Mouse (Mus musculus): ENCODE data around the gene Klrb1a.
A peak's percentile ranks its signal among the peaks of the same experiment; 100 is the strongest.
"Not testable (repeated sequence)": the region's sequence is repeated elsewhere in the genome, so short reads cannot be mapped to it uniquely, and the experiment has no call there.

Gene Klrb1a

DNA sequence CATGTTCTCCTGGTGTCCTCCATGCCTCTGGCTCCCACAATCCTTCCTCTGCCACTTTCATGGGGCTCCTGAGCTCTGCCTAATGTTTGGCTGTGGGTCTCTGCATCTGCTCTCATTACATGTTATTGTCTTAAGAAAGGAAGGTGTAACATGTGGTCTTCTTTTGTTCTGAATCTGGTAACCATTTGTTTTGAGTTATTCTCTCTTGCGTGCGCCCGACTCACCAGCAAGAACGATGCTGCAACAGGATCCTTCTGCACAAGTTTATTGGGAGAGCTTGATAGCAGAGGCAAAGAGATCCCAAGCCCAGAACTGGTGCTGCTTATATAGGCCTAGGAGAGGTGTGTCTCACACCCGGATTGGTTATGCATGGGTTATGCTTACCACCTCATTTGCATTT, at the start of gene Klrb1a:
Gene Klrb1a, minus strand, starts transcription at position 101 of the 400 bp plus-strand sequence.
- DNase-seq (ENCODE audit: low read depth, low spot score): not testable (repeated sequence)

GRCm38 (mm10) chr6:128669936-128670335, 46.6 kb upstream of the Klrb1a start:
- DNase-seq (ENCODE audit: low read depth, low spot score): no peak

- no peak for DNase-seq (ENCODE audit: low read depth, low spot score)
These were observed 38.9 kb upstream of the Klrb1a start, which contains the start of gene Clec2h for GRCm38 (mm10) chr6:128662206-128662605. TSS of gene Clec2h (plus strand) at chr6:128662385.

DNA sequence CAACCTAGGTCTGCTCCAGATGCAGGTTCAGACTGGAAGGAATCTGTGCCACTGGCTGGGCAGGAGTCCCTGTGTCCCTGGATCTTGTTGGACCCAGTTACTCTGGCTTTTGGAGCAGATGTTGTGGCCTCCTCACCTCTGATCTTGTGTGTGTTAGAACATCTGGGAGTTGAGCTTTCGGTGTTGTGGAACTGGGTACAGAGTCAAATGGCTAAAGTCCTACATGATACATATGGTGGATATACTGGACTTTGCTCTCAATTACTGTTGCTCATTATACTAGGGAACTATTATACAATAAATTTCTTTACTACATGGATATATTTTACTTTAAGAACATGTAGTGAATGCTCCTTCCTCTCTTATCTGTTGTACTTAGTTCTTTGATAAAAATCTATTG, 37.9 kb upstream of the Klrb1a start:
- no peak for DNase-seq (ENCODE audit: low read depth, low spot score)

- no peak for DNase-seq (ENCODE audit: low read depth, low spot score)
These were observed 29.6 kb upstream of the Klrb1a start for GRCm38 (mm10) chr6:128652938-128653337.

GRCm38 (mm10) chr6:128650827-128651226, 27.5 kb upstream of the Klrb1a start:
- DNase-seq (ENCODE audit: low read depth, low spot score): not testable (repeated sequence)

- no peak for DNase-seq (ENCODE audit: low read depth, low spot score)
These were observed 26.9 kb upstream of the Klrb1a start for GRCm38 (mm10) chr6:128650187-128650586.

DNA sequence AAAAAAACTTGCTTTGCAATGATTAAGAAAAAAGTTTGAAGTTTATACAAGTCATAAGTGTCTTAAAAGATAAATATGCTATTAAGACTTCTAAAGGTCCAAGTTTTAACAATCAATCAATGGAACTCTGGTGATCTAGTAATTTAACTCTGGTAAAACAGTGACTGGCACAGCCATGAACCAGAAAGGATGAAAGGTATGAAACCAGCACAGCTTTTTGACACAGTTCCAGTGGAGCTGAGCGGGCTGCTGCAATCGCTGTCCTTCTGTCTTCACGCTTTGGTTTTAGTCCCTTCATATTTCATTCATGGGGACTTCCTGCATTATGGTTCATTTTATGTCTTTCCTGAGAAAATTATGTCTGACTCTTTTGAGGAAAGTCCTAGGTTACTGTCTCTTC, 26.3 kb upstream of the Klrb1a start:
- DNase-seq (ENCODE audit: low read depth, low spot score): no peak

- not testable (repeated sequence) for DNase-seq (ENCODE audit: low read depth, low spot score)
These were observed 22.4 kb upstream of the Klrb1a start for GRCm38 (mm10) chr6:128645708-128646107.

DNA sequence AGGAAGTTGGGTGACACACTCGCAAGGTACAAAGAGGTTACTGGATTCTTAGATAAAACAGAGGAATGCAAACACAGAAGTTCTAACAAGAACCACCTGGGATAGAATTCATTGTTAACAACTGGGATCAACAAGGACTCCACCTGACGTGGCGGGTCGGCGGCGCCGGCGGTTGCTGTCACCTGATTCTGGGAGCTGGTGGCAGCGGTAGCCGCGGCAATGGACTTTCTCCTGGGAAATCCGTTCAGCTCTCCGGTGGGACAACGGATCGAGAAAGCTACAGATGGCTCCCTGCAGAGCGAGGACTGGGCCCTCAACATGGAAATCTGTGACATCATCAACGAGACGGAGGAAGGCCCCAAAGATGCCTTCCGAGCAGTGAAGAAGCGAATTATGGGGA, 21.4 kb upstream of the Klrb1a start:
- not testable (repeated sequence) for DNase-seq (ENCODE audit: low read depth, low spot score)

- DNase-seq (ENCODE audit: low read depth, low spot score): no peak
These were observed 20.7 kb upstream of the Klrb1a start for GRCm38 (mm10) chr6:128643999-128644398.

DNA sequence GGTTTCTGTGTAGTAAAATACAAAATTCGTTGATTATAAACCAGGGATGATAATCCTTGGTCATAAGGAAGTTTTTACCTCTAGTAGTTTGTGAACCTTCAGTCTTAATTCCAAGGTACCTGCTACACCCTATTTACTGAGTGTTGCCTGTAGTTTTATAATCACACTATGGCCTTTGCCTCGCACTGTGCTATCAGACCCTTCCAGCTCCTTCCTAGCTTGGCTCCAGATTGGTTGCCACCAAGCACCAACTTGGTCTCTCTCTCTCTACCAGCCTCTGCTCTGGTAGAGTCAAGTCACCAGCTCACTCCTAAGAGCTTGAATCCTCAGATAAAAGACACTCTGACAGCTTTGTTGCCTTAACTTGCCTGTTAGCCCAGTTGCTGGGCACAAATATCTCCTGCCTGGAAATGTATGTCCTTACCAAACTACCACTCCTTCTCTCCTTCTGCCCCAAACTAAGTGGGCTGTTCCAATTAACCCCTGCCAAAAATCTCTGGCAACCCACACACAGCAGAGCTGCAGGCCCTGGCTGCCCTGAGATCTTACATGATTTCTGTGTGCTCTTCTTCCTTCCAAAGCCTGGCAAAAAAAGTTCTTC, 17.9 kb upstream of the Klrb1a start:
- no peak for DNase-seq (ENCODE audit: low read depth, low spot score)

- no peak for DNase-seq (ENCODE audit: low read depth, low spot score)
These were observed 17.3 kb upstream of the Klrb1a start for GRCm38 (mm10) chr6:128640673-128641072.

GRCm38 (mm10) chr6:128630912-128631905, 7.9 kb upstream of the Klrb1a start:
- not testable (repeated sequence) for DNase-seq (ENCODE audit: low read depth, low spot score)

GRCm38 (mm10) chr6:128629771-128630739, 6.7 kb upstream of the Klrb1a start:
- not testable (repeated sequence) for DNase-seq (ENCODE audit: low read depth, low spot score)

DNA sequence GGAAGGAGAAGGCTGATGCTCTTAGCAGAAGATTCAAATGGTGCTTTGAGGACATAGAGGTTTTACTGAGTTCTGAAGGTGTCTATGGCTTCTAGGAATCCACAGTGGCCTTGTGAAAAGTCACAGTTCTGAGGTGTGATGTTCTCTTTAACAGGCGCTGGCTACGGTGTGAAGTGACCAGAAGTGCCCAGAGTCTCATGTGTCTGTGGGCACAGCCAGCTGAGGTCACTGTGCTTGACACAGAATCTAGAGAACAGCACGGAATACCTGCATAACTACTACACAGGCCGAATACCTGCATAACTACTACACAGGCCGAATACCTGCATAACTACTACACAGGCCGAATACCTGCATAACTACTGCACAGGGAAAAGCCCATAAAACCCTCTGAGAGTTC, 1.9 kb upstream of the Klrb1a start:
- not testable (repeated sequence) for DNase-seq (ENCODE audit: low read depth, low spot score)

DNA sequence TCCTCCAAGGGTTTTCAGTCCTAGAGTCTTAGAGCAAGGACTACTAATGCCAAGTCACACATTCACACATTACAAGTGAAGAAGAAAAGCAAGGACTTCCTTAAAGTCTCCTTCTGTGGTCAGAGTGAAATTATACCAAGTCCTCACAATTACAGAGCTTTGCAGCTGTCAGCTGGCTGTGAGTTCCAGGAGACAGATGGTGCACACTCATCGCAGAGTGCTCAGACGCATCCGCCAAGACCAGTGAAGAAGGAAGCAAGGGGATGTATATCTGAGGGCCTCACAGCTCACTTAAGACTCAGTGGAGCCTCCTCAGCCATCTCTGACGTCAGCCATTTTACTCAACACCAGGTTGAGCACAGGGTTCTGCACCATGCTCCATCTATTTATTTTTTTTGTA, 1.1 kb upstream of the Klrb1a start:
- no peak for DNase-seq (ENCODE audit: low read depth, low spot score)

DNA sequence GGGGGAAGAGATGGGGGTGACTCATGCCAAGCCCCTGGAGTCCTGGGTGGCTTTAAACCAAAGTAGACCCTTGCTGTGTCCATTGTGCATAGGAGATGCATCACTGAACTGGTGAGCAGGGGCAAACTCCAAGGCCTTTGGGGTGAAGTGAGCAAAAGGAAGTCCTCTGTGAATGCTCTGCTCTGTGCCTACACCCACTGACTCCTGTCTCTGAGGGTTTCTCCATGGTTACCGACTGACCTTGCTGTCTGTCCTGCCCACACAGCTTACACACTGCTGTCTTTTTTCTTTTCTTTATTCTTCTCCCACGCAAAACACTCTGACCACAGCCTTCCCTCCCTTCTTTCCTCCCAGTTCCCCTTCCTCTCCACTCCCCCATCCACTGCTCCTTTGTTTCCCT, 600 bp downstream of the Klrb1a start:
- DNase-seq (ENCODE audit: low read depth, low spot score): no peak

DNA sequence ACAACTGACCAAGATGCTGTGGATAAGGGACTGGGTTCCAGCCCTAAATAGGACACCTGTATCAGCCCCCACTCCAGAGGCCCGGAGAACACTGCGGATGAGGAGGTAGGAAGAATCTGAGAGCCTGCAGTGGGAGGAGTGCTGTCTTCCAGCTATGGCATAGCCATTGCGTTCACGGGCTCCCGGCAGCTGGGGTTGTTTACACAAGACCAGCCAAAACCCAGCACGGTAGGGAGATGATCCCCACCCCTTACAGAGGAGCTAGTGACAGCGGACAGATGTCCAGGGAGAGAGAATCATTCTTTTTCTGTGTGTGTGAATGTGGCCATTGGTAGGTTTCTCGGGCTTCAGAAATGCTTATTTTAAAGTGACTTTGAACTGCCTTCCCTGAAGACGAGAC, 17.0 kb downstream of the Klrb1a start:
- no peak for DNase-seq (ENCODE audit: low read depth, low spot score)

DNA sequence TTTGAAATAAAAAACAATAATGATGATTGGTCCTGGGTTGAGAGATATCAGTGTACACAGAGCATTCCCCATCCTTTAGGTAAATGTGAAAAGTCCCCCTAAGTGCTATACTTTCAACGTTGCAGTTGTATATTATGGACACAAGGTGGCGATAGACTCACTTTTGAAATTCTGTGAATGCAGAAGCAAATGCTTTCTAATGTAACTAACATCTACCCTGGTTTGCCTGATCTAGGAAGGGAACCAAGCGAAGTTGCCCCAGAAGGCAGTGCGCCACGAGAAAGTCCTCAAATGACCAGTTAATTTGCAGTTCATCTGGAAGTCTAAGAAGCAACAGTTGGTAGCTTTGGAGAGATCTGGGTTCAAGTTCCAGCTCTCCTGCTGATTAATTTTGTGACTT, 18.8 kb downstream of the Klrb1a start:
- peak; percentile 5 for DNase-seq (ENCODE audit: low read depth, low spot score)

GRCm38 (mm10) chr6:128602463-128603201, 20.7 kb downstream of the Klrb1a start:
- DNase-seq (ENCODE audit: low read depth, low spot score): no peak

Data from CD4-positive helper T cell, adult 2 months (primary cell).